Mouse (Mus musculus) right cerebral cortex, postnatal 10 days (tissue): Measurements from ENCODE around the gene Glipr2.

Experiments
- DNase-seq, 2 experiments: peaks; one replicate each; pipeline ENCODE4 v3.0.0; 2021; ENCODE audit warnings: low spot score in 2 of 2

Gene Glipr2

DNA sequence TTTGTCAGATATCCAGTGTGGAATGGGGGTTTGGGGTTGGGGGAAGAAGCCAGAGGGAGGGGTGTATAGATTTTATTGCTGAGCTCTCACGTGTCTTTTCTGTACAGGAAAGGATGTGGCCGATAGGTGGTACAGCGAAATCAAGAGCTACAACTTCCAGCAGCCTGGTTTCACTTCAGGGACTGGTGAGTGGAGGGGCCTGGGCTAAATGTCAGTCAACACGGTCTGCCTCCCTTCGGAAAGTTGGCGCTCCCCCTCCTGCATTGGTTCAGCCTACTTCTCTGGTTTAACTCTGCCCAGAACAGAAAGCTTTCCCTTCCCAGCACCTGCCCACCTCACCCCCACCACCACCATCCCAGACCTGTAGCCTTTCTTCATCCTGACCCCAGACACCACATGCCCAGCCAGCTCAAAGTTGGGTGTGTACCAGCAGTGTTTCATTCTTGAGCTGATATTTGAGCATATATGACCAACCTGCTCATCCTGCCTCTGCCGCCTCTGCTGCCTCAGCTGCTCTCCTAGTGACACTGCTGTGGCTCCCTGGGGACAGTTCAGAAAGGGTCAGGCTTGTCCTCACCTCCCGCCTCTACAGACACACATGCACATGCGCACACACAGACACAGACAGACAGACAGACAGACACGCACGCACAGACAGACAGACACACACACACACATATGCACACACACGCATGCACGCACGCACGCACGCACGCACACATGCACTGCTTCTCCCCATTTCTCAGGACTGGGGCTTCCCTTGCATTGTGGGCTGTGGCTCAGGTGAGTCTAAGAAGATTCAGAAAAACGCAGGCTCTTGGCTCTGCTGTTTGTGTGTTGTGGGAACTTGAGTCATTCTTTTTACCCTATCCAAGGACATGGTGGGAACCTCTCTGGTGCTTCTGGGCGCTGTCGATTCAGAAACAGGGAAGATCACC, 13.5 kb downstream of the Glipr2 start:
- DNase-seq = no peak

- DNase-seq = no peak
Observed at GRCm38 (mm10) chr4:43971541-43972136, 14.4 kb downstream of the Glipr2 start.

DNA sequence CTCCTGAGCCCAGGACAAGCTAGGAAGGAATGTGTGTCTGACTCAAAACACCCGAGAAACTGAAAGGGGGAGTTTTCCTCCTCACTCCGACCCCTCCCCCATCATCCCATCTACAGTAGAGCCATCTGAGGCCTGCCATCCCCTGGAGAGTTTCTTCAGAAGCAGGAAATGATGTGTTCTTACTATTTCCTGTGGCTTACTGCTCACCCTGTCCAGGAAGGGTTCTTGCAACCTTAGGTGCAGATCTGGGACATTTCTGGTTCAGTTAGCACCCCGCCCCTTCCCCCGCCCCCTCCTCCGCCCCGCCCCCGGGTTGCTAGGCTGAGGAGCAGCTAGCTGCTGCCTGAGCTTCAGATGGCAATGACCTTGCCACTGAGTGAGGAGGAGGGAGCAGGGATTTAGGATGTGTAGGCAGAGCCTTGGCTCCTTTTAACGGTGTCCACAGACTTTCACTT, 15.0 kb downstream of the Glipr2 start:
- no peak for DNase-seq

DNA sequence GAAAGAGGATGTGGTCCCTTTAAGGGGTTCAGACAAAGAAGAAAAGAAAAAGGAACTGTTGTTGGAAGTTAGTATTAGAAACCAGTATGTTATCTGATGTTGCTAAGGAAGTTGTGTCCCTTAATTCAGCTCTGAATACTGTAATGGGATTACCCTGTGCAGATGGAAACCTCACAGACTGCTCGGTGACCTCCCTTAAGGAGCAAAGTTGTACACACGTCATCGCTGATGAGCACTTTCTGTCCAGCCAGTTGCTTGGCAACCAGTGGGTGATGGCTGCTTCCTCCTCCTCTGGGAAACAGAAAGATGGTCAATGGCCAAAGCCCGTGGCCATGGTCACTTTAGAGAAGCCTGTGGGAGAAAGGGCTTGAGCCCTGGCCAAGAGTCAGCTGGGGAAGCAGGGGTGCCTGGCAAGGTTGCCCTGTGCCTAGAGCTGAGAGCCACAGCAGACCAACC, 16.4 kb downstream of the Glipr2 start:
- DNase-seq = peak; percentile 79 to 82

DNA sequence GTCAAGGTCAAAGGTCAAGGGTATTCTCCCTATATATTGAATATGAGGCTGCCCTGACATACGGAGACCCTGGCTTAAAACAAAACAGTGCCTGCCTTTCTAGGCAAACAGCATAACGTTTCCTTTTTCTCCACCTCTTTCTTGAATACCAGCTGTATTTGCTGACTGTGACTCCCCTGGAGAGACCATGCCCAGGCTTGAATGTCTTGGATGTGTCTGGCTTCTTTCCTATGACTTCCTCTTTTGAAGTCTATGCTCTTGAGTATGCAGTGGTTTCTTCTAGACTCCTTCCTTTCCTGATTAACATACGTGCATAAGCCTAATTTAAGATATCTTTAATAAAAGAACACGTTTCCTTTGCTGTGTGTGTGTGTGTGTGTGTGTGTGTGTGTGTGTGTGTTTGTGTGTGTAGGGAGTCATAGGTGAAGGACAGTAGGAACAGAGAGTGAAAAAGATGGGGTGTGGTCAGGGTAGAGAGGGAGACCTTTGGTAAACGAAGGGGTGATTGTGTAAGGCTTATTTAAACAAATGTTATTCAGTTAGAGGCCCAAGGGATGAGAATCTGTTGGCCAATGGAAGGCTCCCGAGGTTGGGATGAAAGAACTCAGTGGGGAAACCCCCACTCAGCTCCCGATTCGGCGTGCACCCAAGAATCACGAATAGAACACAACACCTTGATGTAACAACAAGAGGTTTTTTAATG, 17.9 kb downstream of the Glipr2 start:
- DNase-seq = no peak

DNA sequence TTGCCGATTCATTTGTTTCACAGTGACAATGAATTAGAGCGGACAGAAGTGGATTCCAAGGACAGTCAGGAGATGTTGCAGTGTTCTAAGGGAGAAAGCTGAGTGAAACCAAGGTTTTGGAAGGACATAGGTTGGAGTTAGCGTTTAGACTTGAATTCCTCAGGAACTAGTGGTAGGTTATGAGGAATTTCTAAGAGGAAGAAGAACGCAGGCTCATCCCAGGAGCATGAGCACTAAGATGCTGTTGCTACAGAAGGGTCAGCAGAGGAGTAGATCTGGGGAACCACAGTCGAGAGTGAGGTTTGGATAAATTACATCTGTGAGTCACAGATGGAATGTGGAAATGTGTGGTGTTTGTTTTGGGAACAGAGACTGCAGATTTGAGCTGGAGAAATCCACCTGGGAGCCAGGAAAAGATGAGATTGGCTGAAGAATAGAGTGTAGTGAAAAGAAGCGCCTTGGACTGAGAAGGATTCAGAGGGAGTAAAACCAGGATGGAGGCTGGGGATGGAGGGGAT, 19.1 kb downstream of the Glipr2 start:
- no peak for DNase-seq

GRCm38 (mm10) chr4:43978521-43979443, 21.6 kb downstream of the Glipr2 start:
- DNase-seq = peak in 1 of 2 experiments; percentile 39

DNA sequence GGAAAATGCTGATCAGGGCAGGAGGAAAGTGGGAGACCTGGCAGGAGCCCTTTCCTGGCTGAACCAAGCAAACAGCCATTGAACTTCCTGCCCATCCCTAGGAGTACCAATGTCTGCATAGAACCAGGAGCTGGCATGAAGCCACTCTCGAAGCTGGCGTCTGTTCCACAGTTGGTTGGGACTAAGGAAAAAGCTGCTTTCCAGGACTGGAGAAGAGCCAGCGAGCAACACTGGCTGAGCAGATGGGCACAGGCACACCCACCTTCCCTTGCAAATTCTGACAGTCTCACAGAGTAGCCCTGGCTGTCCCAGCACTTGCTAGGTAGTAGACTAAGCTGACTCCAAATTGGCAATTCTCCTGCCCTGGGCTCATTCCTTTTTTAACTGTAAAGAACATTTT, 22.5 kb downstream of the Glipr2 start:
- DNase-seq = peak; percentile 96

- no peak for DNase-seq
Observed at GRCm38 (mm10) chr4:43980236-43980635, 23.0 kb downstream of the Glipr2 start.

DNA sequence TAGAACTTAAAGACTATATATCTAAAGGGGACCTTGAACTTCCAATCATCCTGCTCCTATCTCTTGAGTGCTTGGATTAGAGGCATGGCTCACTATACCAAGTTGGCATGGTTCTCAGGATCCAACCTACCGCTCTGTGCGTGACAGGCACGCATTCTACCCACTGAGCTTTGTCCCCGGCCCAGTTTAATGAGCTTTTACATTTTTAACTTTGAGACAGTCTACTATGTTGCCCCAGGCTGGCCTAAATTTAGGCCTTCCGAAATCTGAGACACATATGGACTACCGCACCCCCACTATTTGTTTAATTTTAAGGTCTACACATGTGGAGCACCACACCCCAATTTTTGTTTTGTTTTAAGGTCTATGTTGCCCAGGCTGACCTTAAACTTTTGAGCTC, 23.6 kb downstream of the Glipr2 start:
- DNase-seq = no peak

- DNase-seq = no peak
Observed at GRCm38 (mm10) chr4:43981251-43981650, 24.1 kb downstream of the Glipr2 start.

DNA sequence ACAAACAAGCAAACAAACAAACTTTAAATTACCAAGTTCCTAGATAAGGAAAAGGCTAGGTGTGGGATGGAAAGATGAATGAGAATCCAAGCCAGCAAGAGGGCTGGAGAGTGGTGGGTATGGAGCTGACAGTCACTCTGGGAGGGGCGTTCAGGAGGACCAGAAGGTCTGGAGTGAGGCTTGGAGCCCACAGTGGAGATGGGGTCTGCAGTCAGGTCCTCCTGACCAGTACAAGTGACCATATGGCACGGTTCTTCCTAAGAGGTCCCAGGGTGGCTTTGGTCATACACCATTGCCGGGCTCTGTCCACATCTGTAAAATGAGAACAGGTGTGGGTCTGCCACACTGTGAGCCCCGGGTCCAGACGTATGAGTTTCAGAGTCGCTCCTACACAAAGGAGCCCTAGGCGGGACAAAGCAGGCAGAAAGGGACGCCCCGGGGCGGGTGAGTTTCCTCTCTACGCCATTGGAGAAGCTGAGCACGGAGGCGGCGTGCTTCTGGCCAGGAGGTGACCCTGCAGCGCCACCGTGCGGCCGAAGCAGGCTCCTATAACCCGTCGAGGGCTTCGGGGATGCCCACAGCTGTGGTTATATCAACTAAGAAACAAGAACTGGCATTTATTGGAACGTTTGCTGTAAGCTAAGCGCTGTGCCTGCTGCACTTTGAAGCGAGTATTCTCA, 25.0 kb downstream of the Glipr2 start:
- DNase-seq = peak; percentile 93 to 96

DNA sequence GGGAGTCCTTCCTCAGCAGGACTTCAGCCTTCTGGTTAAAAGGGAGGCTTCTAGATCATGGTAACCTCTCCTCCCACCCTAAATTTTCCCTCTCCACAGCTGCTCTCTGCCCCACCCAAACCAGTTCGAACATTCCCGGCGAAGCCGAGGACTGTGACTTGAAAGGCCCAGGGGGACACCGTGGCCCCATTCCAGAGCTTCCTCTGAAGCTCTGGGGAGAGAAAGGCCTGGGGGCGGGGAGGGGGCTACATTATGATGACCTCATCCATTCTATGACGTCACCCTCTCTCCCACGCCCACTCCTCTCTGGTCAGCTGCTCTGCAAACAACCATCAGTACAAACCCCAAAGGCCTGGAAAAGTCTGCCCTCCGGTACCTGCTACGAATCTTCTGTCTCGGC, 26.0 kb downstream of the Glipr2 start, which contains the start of gene Ccin:
Ccin (plus strand) TSS at position 303 of the 400 bp plus-strand sequence.
- DNase-seq = no peak

DNA sequence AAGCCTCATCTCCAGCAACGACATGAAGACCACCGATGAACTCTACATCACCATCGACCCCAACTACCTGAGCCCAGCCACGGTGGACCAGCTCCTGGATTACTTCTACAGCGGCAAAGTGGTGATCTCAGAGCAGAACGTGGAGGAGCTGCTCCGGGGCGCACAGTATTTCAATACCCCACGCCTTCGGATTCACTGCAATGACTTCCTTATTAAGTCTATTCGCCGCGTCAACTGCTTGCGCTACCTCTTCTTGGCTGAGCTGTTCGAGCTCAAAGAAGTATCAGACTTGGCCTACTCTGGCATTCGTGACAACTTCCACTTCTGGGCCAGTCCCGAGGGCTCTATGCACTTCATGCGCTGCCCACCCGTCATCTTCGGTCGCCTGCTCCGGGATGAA, 26.6 kb downstream of the Glipr2 start:
- no peak for DNase-seq

DNA sequence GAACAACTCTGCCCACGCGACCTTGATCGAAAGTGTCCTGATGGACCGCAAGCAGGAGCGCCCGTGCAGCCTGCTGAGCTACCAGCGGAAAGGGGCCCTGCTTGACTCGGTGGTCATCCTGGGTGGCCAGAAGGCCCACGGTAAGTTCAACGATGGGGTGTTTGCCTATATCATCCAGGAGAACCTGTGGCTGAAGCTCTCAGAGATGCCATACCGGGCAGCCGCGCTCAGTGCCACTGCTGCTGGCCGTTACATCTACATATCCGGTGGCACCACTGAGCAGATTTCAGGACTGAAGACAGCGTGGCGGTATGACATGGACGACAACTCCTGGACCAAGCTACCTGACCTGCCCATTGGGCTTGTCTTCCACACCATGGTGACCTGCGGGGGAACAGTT, 27.1 kb downstream of the Glipr2 start:
- DNase-seq = no peak

GRCm38 (mm10) chr4:43988976-43989375, 31.8 kb downstream of the Glipr2 start:
- DNase-seq = no peak

GRCm38 (mm10) chr4:43993072-43993471, 35.9 kb downstream of the Glipr2 start:
- DNase-seq = no peak

DNA sequence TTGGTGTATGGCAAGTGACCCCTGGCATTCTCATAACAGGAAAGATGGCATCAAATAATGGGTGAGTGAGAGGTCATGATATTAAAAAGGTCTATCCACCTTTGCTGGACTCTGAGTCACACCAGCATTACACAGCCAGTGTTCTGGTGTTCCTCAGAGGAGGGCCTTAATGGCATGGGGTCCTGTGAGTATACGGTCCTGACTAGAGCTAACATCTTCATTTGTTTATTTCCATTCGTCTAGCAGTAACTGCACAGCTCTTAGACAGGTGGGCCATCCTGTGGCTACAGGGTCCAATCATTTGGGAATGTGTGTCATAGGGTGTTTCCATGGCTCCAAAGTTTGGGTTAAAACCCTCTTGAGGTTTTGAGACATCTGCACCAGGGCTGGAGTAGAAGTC, 37.1 kb downstream of the Glipr2 start:
- no peak for DNase-seq

DNA sequence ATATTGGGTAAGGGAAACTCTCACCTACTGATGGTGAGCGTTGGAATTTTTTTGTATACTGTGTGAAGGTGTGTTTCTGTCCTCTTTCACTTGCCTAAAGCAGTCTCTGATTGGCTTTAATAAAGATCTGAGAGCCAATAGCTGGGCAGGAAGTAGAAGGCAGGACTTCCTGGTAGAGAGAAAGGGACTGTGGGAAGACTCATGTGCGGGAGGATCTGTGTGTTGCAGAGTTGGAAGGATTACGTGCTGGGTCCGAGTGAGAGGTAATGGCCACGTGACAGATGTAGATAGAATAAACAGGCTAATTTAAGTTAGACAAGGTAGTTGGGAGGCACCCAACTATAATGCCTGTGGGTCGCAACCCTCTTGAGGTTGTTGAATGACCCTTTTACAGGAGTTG, 46.4 kb downstream of the Glipr2 start:
- DNase-seq = no peak

GRCm38 (mm10) chr4:44004126-44004525, 46.9 kb downstream of the Glipr2 start, which contains the start of gene Clta:
Gene Clta, plus strand, starts transcription at chr4:44004452.
- DNase-seq = no peak
